Comparison of ENCODE assay signal across 26 mouse cellular contexts in genomic region chr3:158131233-158131632, GRCm38 (mm10).
"Had no signal": no experiment of that assay in that cellular context is flagged by ENCODE, and none has a peak within 500 bp of the region (broad histone marks: within the 10 kb centered on the region; RNA-seq: fewer than 3 reads in every experiment).

No protein-coding gene starts in this region.

- DNase-seq: cerebellum, postnatal 10 days; cerebellum, postnatal 14 days; cerebellum, postnatal 25 days; cerebellum, postnatal 36 days; embryo, embryonic 11 days; forebrain, postnatal 0 days; gastrocnemius, adult 2 months; gastrocnemius, postnatal 10 days; gastrocnemius, postnatal 14 days; gastrocnemius, postnatal 25 days; gastrocnemius, postnatal 36 days; heart, adult 11 months; heart, adult 18-20 months; heart, adult 2 months had no signal

- H3K27ac ChIP-seq: embryonic facial prominence, embryonic 10.5 days; embryonic facial prominence, embryonic 12.5 days; embryonic facial prominence, embryonic 13.5 days; embryonic facial prominence, embryonic 15.5 days; forebrain, embryonic 10.5 days; forebrain, embryonic 12.5 days; forebrain, embryonic 13.5 days; forebrain, embryonic 15.5 days; gastrocnemius, adult 2 months; heart, adult 2 months; heart, embryonic 10.5 days had no signal

- H3K27me3 ChIP-seq: embryonic facial prominence, embryonic 12.5 days; embryonic facial prominence, embryonic 13.5 days; embryonic facial prominence, embryonic 15.5 days; forebrain, embryonic 12.5 days; forebrain, embryonic 13.5 days; forebrain, embryonic 15.5 days had no signal

- H3K4me1 ChIP-seq: embryonic facial prominence, embryonic 12.5 days; embryonic facial prominence, embryonic 15.5 days; forebrain, embryonic 10.5 days; forebrain, embryonic 12.5 days; forebrain, embryonic 13.5 days; forebrain, embryonic 15.5 days; heart, embryonic 10.5 days had no signal

- H3K36me3 ChIP-seq: embryonic facial prominence, embryonic 10.5 days; embryonic facial prominence, embryonic 12.5 days; embryonic facial prominence, embryonic 13.5 days; embryonic facial prominence, embryonic 15.5 days; forebrain, embryonic 10.5 days; forebrain, embryonic 12.5 days; heart, embryonic 10.5 days had no signal

- H3K9ac ChIP-seq: embryonic facial prominence, embryonic 12.5 days; embryonic facial prominence, embryonic 13.5 days; embryonic facial prominence, embryonic 15.5 days; forebrain, embryonic 12.5 days; forebrain, embryonic 13.5 days; forebrain, embryonic 15.5 days; forebrain, postnatal 0 days had no signal

- H3K4me2 ChIP-seq: embryonic facial prominence, embryonic 12.5 days; embryonic facial prominence, embryonic 13.5 days; embryonic facial prominence, embryonic 15.5 days; forebrain, embryonic 12.5 days; forebrain, embryonic 13.5 days; forebrain, embryonic 15.5 days had no signal

- H3K4me3 ChIP-seq: embryonic facial prominence, embryonic 10.5 days; embryonic facial prominence, embryonic 12.5 days; embryonic facial prominence, embryonic 13.5 days; embryonic facial prominence, embryonic 15.5 days; erythroblast, embryonic 14.5 days; forebrain, embryonic 10.5 days; forebrain, embryonic 12.5 days; forebrain, embryonic 13.5 days; forebrain, embryonic 15.5 days; gastrocnemius, adult 2 months; heart, adult 2 months; heart, embryonic 10.5 days had no signal

- ATAC-seq: forebrain, embryonic 13.5 days; forebrain, embryonic 14.5 days; forebrain, embryonic 15.5 days; forebrain, embryonic 16.5 days; forebrain, postnatal 0 days had no signal

- H3K9me3 ChIP-seq: embryonic facial prominence, embryonic 10.5 days; embryonic facial prominence, embryonic 12.5 days; embryonic facial prominence, embryonic 13.5 days; embryonic facial prominence, embryonic 15.5 days; forebrain, embryonic 10.5 days; forebrain, embryonic 12.5 days; forebrain, embryonic 13.5 days; forebrain, embryonic 15.5 days; heart, embryonic 10.5 days had no signal
